Mouse (Mus musculus) embryonic fibroblast, embryonic 13.5 days (primary cell): ENCODE measurements around the gene Hipk1.
"Not testable (repeated sequence)": the region's sequence is repeated elsewhere in the genome, so short reads cannot be mapped to it uniquely, and the experiment has no call there.

ENCODE experiments used
- CTCF ChIP-seq: IDR thresholded peaks from 2 replicates; pipeline ENCODE4 v1.5.1; 2011; ENCODE audit warnings: mild to moderate bottlenecking, control low read depth, low read length, moderate library complexity, borderline replicate concordance; ENCODE audit not compliant: insufficient read depth
- POLR2A ChIP-seq: IDR thresholded peaks from 2 replicates; pipeline ENCODE4 v1.6.1; 2011; ENCODE audit warnings: low read depth, mild to moderate bottlenecking, control low read depth, low read length, moderate library complexity

GRCm38 (mm10) chr3:103840195-103840594, 48.8 kb upstream of the Hipk1 start:
- not testable (repeated sequence) for TF ChIP-seq CTCF, POLR2A
